Mouse (Mus musculus) right cerebral cortex, postnatal 14 days (tissue): ENCODE results near the gene Ttc13.

Experiments
- DNase-seq: peaks from one replicate; pipeline ENCODE4 v3.0.0; 2022

The Ttc13 gene

DNA sequence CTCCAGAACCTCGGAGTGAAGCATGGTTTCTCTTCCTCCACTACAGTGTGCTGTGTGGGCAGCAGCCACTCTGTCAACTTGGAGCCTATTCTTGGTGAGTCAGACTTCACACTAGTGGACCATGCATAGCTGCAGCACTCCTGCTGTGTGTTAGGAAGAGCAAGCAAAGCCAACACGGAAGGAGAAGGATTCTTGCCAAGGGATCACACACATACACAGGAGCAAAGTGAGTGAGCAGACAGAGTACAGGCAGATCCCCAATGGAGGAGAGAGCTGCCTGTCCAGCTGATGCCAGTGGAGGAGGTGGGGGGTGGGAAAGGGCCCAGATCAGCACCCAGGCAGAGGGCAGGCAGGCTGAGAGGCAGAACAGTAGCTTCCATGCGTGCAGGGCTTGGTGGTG, 19.6 kb downstream of the Ttc13 start:
- no peak for DNase-seq

DNA sequence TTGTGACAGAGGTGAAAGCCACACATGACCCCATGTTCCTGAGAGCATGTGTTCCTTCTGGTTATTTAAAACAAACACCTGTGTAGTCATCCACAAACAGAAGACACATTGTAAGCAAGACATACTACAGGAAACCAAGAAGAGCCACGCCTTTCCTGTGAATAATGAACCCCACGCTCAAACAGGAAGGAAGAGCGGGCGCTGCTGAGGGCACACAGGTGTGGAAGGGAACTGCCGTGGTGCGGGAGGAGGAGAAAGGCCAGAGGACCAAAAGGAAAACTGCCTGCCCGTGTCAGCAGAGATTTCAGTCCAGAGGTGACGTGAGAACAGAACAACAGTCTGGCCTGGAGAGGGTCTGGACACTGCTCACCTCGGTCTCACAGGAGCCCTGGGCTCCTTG, 20.8 kb downstream of the Ttc13 start:
- DNase-seq: no peak

DNA sequence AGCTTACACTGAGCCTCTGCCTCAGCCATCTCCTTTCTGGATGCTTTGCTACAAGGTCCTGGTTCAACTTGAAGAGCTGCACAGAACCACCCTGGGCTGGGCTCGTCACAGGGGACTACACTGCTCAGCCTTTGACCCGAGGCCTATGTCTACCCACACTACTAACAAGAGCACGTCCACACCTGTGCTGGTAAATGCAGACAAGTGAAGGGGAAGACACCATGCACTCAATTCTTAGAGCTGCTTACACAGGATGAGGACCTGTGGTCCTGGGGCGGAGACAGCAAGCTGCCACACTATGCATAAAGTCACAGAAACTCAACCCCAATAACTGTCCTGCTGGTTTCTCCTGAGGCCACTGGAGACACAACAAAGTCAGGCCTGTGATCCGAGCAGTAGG, 21.5 kb downstream of the Ttc13 start:
- no peak for DNase-seq

DNA sequence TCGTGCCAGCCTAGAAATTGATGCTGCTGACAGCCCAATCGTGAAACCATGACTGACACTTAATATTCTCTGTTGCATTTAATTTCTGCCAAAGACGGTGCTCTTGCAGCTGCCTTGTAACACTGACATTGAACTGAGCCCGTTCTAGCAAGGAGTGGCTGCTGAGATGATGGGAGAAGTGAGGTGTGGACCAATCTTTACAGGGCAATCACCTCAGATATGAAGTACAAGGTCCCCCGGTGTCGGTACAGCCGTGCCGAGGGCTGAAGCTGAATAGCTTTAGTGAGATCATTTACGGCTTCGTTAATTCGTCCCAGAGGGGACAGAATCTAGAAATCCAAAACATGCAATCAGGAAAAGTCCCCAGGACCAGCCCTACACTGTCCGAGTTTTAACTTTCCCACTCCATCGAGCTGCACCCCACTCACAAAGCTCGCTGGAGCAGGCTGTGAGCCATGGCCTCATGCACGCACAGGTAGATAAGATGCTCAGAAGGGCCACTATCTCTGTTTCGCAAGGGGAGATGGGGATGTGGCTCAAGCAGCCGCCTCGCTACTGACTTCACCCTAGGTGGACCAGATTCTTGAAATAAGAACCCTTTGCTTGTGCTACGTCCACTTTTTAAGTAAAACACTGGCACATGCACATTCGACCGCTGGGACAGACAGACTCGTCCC, 26.2 kb downstream of the Ttc13 start:
- no peak for DNase-seq

DNA sequence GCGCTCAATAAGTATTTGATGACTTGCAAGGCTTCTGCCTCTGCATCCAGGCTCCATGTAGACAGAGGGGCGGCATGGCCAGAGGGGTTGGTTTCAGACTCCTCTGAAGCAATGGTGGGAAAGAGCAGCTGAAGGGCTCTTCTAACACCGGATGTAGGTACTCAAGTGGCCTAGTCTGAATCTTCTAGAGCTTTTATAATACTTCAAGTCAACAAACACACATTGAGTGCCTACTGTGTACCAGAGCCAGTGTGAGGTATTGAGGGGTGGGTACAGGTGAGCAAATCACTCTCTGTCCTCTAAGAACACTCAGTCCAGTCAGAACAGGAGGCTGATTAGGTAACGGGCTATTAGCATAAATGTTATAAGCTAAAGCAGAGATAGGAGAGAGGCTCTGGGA, 30.1 kb downstream of the Ttc13 start:
- no peak for DNase-seq

DNA sequence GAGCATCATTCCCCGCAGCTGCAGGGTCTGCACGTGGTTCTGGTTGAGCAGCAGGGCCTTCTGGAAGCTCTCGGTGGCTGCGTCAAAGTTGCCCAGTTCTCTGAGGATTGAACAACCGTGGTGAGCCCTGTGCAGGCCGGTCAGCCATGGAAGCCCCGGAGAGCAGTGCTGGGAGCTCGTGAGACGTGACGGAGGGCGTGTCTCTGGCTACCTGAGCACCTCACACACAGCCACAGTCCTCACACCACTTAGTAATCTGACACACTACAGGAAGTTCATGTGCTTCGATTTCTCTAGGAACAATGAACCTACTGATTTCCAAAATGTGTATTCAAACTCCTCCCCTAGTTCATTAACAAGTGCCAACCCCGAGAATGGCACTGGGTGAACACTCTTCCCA, 32.9 kb downstream of the Ttc13 start:
- DNase-seq: no peak

DNA sequence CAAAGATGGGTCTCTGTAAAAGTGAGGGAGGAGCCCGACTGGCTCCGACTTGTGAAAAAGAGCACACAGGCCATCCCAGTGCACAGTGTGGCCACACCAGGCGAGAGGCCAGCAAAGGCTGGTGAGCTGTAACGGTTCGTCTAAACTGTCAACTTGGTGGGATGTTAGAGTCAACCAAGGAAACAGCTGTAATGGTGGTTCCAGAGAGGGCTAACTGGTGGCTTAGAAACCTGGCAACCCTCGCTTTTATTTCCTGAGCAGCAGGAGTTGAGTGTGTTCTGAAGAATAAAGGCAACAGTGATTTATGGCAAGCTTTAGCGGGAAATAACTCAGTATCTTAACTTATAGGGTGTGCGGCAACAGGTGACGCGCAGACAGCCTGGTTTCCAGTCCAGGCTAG, 39.6 kb downstream of the Ttc13 start:
- no peak for DNase-seq

DNA sequence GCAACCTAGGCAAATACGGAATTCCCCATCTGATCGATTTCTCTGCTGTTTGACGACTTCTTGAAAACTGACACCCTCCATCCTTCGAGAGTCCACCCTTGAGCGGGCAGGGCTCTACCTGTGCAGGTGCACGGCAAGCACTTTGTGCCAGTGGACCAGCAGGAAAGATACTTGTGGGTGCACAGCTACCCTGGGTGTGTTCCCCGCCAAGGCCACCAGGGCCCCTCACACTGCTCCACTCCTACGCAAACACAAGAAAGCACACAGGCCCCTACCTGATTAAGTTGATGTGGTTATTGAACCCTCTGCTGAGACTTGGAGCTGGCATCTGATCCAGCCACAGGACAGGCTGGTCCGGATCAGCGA, 40.0 kb downstream of the Ttc13 start:
- DNase-seq: no peak

DNA sequence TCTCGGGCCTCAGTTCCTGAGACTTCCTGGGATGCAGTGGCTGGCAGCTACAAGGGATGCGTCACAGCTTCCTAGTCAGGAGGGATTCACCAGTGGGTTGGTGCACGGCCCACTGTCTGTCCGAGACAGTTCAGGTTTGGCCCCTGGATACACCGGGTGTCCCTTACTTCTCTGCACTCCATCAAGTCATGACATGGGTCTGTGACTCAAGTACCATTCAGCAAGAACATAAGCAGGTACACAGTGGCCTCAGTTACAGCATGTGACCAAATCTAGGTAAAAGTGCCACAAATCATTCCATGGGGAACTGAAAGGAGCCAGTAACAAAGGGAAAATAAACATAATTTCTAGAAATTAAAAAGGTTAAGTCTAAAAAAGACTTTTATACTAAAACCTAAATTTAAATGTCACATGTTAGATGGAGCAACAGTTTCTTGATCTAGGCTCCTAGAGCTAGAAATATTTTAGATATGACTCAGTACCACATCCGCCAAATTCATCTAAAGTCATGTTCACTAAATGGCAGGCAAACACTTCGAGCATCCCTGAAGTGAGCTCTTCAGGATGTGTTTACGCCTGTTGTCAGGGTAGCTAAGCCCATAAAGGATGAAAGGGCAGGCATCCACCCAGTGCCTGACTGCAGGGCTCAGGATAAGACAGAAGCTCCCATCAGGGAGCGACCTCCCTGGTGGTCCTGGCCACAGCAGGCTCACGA, 40.5 kb downstream of the Ttc13 start:
- no peak for DNase-seq

DNA sequence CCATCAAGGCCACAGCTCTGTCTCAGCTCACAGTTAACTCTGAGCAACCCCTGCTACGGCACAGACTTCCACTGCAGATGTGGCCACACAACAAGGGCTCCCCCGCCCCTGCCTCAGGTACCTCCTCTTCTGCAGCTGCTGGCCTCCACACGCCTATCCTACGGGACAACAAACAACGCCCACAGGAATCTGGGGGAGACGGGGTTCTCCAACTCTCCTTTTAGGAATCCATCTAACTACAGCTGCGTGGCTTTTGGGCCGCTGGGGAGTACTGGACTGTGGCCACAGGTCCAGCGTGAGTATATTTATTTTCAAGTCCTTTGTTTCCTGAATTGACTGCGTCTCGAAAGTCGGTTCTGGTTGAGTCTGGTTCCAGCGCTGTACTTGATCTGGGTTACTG, 43.5 kb downstream of the Ttc13 start:
- no peak for DNase-seq

DNA sequence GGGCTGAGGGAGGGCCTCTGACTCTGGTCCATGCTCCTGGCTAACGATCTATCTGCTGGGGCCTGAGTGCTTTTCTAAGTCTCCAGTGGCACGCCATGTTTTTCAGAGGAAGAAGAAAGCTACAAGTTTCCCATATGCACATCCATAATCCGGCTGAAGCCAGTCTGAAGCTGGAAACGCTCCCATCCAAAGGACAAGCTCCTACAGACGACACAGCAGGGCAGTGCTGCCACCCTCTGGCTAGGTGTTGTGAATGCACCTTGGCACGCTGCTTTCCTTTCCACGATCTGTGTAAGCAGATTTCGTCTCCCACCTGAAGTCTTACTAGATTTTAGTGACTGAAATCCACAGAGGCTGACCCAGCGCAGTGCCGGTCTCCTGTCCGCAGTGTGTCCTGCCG, 44.3 kb downstream of the Ttc13 start:
- DNase-seq: peak; percentile 84

DNA sequence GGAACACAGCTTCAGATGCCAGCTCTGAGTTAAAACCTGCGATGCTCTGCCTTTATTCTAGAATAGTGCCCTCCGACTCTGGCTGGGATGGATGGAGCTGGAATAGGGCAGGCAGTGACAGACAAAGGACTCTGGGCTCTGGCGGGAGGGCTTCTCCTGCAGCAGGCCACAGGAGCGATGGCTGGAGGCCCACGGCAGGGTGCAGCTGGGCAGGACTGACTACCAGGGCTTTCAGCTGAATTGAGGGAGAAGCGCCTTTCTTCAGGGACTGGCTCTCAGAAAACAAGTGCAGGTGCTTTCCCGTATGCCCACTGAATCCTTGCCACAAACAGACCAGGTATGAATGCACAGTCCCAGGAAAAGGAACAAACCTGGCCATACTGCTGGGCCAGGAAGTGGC, 44.7 kb downstream of the Ttc13 start:
- DNase-seq: no peak

DNA sequence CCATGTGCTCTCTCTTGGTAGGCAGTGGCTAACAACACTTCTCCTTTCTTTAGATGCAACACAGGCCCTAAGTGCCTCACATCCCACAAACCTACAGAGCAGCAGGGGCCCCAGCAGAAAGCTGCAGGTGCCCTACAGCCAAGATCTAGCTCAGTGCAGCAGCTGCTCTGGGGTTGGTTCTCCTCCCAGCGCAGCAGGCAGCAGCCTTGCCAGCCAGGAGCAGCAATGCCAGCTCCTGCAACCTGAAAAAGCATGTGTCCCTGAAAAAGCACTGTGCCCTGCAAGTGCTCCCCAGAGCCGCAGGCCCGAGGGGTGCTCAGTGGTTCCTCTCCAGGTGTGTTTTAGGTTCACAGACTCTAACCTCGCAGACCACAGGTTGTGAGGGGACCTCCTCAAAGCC, 45.1 kb downstream of the Ttc13 start:
- no peak for DNase-seq

DNA sequence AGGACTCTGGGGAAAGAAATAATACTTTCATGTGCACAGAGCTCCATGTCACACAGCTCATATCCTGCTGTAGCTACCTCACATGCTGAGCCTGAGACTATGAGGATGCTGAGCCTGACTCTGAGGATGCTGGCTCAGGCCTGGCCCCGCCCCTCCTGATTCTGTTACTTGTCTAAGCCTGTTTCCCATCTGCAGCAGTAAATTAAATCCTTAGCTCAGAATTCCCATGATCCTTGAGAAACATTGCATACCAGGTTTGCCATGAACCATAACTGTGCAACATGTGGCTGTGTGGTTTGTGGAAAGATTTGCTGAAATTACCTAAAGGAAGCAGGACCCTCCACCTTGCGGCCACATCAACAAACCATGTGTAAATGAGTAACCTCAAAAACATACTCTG, 49.4 kb downstream of the Ttc13 start:
- DNase-seq: no peak

DNA sequence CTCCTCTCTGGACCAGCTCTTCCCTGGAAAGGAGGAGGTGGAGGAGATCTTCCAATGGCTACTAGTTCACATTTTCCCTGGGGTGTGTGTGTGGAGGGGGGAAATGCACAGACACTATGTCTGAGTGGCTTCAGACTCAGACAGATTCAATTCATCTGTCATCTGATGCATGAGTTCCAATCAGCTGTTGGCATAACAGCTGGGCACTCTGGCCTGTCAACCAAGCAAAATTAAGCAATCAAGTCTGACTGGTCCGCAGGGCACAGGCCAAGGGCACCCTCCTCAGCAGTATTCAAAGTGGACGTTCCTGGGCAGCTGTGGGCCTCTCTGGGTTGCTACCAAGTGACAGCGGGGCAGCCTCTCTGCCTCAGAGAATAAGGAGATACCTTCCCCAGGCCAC, 53.0 kb downstream of the Ttc13 start:
- no peak for DNase-seq

DNA sequence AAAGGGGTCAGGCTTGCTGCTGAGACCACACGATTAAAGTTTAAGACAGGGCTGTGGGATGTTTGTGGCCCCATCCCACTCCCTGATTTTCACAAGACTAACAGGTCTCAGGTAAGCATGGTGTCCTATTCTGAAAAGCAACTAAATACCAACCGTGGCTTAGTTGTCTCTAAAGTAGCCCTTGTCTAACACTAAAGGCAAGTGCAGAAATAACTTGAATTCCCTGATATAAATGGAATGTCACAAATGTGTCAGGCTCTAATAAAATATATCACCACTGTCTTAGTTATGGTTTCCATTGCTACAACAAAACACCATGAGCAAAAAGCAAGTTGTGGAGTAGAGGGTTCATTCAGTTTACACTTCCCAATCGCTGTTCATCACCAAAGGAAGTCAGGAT, 57.4 kb downstream of the Ttc13 start:
- DNase-seq: no peak

DNA sequence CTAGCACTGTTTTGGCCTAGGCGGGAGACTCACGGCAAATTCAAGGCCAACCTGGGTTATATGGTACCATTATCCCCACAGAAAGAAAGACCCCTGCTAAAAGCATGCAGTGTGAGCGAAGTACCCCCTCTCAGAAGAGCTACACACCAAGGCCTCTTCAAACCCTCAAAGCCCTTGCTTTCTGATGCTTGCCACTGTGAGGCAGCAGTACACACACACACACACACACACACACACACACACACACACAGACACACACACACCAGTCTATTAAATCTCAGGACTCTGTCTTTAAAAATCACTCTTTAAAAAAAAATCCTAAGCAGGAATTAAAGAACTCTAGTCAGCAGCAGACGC, 57.9 kb downstream of the Ttc13 start:
- DNase-seq: no peak

DNA sequence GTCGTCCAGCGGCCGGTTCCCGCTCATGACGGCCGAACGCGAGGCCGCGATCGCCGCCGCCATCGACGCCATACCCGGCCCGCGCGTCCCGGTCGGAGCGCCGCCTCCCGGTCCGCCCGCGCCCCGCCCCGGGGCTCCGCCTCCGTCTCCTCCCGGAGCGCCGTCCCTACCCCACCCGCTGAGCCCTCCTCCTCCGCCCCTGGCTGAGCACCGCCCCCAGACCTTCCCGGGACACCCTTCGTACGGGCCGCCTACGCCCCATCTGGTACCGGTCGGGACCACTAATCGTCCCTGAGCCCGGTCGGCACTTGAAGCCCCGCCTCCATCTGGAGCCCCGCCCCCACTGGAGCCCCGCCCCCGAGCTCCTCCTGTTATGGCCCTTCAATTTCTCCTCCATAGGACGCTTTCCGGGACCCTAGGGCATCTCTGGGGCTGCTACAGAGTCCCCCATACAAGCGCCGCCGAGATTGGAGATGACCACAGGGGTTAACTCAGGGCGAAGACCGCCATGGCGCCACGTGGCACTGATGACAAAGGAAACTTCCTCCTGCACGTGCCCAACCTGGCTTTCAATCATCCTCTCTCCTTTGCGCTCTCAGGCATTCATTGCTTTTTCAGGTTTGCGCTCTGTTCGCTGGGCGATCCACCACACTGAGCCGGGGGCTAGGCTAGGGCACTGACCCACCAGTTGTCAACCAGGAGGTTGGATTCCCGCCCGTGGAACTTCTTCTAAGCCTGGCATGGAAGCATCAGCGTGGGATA, 58.5 kb downstream of the Ttc13 start, which contains the start of gene 2310022B05Rik:
Gene 2310022B05Rik (minus strand): TSS at position 258 of the 762 bp plus-strand sequence.
- DNase-seq: peak; percentile 79

DNA sequence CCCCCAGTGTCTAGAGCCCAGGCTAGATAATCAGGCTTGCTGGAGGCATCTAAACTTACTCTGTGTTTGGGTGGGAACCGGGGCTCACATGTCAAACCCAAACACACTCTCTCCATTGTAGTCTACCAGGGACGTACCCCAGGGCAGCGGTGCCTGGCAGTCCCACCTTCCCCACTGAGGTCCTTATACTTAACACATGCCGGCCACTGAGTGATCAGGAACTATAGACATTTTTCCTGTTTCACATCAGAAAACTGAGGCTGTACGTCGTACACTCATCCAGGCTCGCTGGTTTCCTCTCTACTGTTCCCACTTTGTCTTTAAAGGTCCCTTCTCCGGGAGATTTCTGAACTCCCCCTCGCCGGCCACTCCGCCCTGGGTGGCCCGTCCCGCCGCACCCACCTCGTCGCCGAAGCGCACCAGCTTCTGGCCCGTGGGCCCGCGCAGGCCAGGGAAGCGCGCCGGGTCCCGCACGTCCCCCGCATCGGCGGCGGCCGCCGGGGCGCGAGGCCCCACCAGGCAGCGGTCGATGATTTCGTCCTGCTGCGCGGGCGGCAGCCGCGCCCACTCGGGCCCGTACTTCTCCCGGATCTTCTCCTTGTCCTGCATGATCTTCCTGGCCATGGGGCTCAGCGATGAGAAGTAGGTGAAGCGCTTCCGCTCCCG, 59.2 kb downstream of the Ttc13 start:
- DNase-seq: no peak

DNA sequence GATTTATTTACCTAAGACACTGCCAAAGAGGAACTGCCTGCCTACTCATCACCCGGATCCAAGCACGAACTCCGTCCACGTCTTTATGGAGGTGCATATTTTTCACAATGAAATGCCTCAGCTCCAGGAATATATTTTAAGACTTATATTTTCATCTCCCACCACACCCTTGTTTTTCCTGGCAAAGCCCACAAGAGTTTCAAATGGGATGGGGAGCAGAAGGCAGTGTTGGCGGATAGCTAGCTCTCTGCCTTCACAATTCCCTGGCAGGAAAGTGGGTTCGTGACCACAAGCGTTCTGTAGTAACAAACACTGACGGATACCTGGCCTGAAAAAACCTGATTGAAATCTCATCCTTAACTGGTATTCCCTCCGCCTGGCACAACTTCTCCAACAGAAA, 60.0 kb downstream of the Ttc13 start:
- DNase-seq: no peak

DNA sequence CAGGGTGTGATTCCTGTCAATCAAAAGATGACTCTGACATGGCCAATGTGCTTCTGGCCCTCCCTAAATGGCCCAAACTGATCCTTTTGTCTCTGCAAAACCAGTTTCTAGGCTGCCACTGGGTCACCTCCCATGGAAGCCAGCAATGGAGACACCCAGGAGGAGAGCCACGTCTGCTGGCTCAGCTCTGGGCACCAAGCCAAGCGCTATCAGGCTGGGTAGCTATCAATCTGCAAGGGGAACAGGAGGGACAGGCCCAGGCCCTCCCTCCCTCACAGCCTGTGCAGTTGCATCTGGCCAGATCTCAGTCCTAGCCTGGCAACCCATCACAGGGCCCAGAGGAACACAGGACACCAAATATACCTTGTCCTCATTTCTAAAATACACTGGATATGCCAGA, 63.4 kb downstream of the Ttc13 start:
- peak; percentile 42 for DNase-seq

DNA sequence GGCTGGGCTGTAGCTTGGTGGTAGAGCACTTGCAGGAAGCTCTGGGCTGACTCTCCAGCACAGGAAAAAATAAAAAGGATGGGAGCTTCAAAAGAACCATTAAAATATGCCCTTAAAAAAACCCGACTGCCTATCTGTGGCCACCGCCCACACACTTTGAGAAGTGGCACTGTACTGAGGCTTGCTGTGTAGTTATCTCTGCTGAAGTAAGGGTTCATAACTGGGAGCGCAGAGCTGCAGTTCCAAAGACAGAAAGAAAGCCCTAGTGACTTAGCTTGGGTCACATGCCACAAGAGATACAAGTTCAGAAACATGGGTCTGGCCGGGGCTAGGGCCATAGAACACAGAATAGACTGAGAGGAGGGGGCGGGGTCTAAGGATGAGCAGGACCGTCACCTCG, 63.8 kb downstream of the Ttc13 start:
- DNase-seq: no peak

DNA sequence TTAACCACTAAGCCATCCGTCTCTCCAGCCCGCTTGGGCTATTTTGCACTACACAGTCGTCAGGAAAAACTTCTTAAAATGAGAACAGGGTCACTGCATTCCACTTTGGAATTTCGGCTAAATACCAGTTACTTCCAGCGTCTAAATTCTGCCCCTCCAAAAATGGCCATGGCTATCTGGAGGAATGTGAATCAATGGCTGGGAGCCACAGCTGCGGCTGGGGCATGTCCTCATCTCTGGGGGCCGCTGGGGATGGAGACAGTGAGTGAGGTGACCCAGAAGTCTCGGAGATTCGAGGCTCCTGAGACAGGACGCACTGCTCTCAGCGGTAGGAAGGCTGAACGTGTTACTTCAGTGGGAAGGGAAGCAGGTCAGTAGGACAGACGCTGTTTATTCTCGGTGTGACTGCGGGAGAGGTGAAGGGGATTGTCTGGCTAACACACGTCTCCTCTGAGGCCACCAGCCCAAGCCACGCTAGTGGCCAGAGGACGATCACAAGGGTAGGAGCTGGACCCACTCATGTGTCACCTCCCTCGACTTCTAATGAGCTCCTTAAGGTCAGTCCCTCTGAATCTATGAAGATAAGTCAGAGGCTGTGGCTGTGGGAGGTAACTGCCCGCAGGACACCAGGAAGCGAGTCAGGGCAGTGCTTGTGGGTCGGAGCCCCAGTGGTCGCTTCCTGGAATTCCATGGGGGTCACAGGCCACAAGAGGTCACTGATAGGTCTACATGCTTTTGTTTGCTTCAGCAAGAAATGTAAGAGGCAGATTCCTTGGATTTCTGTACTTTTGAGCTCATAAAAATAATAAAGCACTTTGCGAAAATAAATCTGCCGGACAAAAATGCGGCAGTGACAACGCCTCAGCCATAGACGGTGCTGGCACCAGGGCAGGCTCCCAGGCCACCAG, 68.0 kb downstream of the Ttc13 start:
- DNase-seq: no peak
